Mouse (Mus musculus): ENCODE measurements around the gene Runx1.

DNA sequence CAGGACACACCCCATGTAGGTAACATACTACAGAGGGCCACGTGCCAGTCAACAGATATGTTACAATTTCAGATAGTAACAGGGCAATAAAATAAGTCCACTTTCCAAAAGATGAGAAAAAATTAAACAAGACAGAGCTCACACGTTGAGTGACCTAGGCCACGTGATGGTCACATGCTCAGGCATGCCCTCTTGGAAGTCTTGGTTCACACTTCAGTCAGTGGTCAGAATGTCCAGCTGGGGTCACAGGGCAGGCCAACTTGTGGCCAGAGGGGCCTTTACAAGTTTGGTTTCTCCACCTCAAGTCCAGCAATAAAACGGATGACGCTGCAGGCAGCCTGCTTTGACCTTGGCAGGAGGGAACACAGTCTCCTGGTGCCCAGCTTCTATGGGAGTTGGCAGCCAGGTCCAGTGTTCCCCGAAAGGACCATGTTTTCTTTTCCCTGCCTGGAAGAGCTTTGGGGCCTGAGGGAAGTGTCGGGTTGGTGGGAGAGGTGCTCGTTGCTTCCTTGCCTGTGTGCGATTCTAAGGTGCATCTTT lies 46.0 kb downstream of the Runx1 start:
- no peak for TF ChIP-seq CTCF (IDR thresholded peaks at IDR 0.05; ENCODE audit: low read depth)
- no peak for TF ChIP-seq EP300 (IDR thresholded peaks at IDR 0.05; ENCODE audit: low read depth)

Measured in liver, postnatal 0 days (tissue).